Mouse (Mus musculus): ENCODE measurements around the gene Sppl2a. TPM values are rescaled to one million over a fixed set of nuclear protein-coding genes. Genes with fewer than 3 reads are reported as not detected.
"Not testable (repeated sequence)": the region's sequence is repeated elsewhere in the genome, so short reads cannot be mapped to it uniquely, and the experiment has no call there.

Sppl2a gene
- polyA plus RNA-seq, 1 experiment = 12.0 TPM

- peaks cover 25% of the 10 kb centered on the region for H3K36me3 ChIP-seq (ENCODE audit: control insufficient read depth, insufficient read depth, low read length)
- H3K27ac ChIP-seq (ENCODE audit: insufficient read depth, low read depth, low read length) = no peak overlapping the region
- TF ChIP-seq CTCF (IDR thresholded peaks at IDR 0.05; ENCODE audit: extremely low read depth, insufficient read length, insufficient replicate concordance, low read depth, low read length) = no peak
- TF ChIP-seq POLR2A (IDR thresholded peaks at IDR 0.05; ENCODE audit: low read depth, low read length) = no peak
- WGBS = 25% methylated on average over 6 of the region's 6 CpGs
- no peak overlapping the region for H3K4me3 ChIP-seq (ENCODE audit: low read depth, low read length)
- H3K27me3 ChIP-seq (ENCODE audit: control insufficient read depth, insufficient read depth, low read length) = no peaks in the 10 kb centered on the region
- H3K4me1 ChIP-seq (ENCODE audit: control insufficient read depth, insufficient read depth, insufficient read length, low read length) = no peaks in the 10 kb centered on the region
Observed at GRCm38 (mm10) chr2:126896941-126897340, 36.1 kb downstream of the Sppl2a start.

GRCm38 (mm10) chr2:126894245-126894644 is 38.8 kb downstream of the Sppl2a start:
- WGBS = over 99% methylated on average over 3 of the region's 3 CpGs

GRCm38 (mm10) chr2:126892316-126892715 is 40.7 kb downstream of the Sppl2a start:
- no peak overlapping the region for H3K4me3 ChIP-seq (ENCODE audit: low read depth, low read length)
- 65% methylated on average over 7 of the region's 7 CpGs for WGBS
- no peaks in the 10 kb centered on the region for H3K27me3 ChIP-seq (ENCODE audit: control insufficient read depth, insufficient read depth, low read length)
- no peaks in the 10 kb centered on the region for H3K4me1 ChIP-seq (ENCODE audit: control insufficient read depth, insufficient read depth, insufficient read length, low read length)
- H3K27ac ChIP-seq (ENCODE audit: insufficient read depth, low read depth, low read length) = no peak overlapping the region
- H3K36me3 ChIP-seq (ENCODE audit: control insufficient read depth, insufficient read depth, low read length) = peaks cover 8% of the 10 kb centered on the region
- TF ChIP-seq CTCF (IDR thresholded peaks at IDR 0.05; ENCODE audit: extremely low read depth, insufficient read length, insufficient replicate concordance, low read depth, low read length) (no peak), POLR2A (IDR thresholded peaks at IDR 0.05; ENCODE audit: low read depth, low read length) (no peak)

More at GRCm38 (mm10) chr2:126894245-126894644, 38.8 kb downstream of the Sppl2a start:
- H3K27me3 ChIP-seq (ENCODE audit: control insufficient read depth, insufficient read depth, low read length) = no peaks in the 10 kb centered on the region
- H3K27ac ChIP-seq (ENCODE audit: insufficient read depth, low read depth, low read length) = no peak overlapping the region
- no peaks in the 10 kb centered on the region for H3K4me1 ChIP-seq (ENCODE audit: control insufficient read depth, insufficient read depth, insufficient read length, low read length)
- peaks cover 13% of the 10 kb centered on the region for H3K36me3 ChIP-seq (ENCODE audit: control insufficient read depth, insufficient read depth, low read length)
- no peak overlapping the region for H3K4me3 ChIP-seq (ENCODE audit: low read depth, low read length)
- TF ChIP-seq POLR2A (IDR thresholded peaks at IDR 0.05; ENCODE audit: low read depth, low read length) (no peak), CTCF (IDR thresholded peaks at IDR 0.05; ENCODE audit: extremely low read depth, insufficient read length, insufficient replicate concordance, low read depth, low read length) (no peak)

- Histone ChIP-seq H3K27ac (ENCODE audit: insufficient read depth, low read depth, low read length) (no peak overlapping the region), H3K36me3 (ENCODE audit: control insufficient read depth, insufficient read depth, low read length) (peaks cover 8% of the 10 kb centered on the region), H3K27me3 (ENCODE audit: control insufficient read depth, insufficient read depth, low read length) (no peaks in the 10 kb centered on the region), H3K4me3 (ENCODE audit: low read depth, low read length) (no peak overlapping the region), H3K4me1 (ENCODE audit: control insufficient read depth, insufficient read depth, insufficient read length, low read length) (no peaks in the 10 kb centered on the region)
- no peak for TF ChIP-seq CTCF (IDR thresholded peaks at IDR 0.05; ENCODE audit: extremely low read depth, insufficient read length, insufficient replicate concordance, low read depth, low read length)
- TF ChIP-seq POLR2A (IDR thresholded peaks at IDR 0.05; ENCODE audit: low read depth, low read length) = no peak
Observed at GRCm38 (mm10) chr2:126891743-126892142, 41.3 kb downstream of the Sppl2a start.

GRCm38 (mm10) chr2:126887141-126887540 is 45.9 kb downstream of the Sppl2a start:
- H3K27ac ChIP-seq (ENCODE audit: insufficient read depth, low read depth, low read length) = no peak overlapping the region
- H3K4me3 ChIP-seq (ENCODE audit: low read depth, low read length) = no peak overlapping the region
- no peaks in the 10 kb centered on the region for H3K27me3 ChIP-seq (ENCODE audit: control insufficient read depth, insufficient read depth, low read length)
- WGBS = 61% methylated on average over 3 of the region's 3 CpGs
- TF ChIP-seq POLR2A (IDR thresholded peaks at IDR 0.05; ENCODE audit: low read depth, low read length) (no peak), CTCF (IDR thresholded peaks at IDR 0.05; ENCODE audit: extremely low read depth, insufficient read length, insufficient replicate concordance, low read depth, low read length) (no peak)
- H3K4me1 ChIP-seq (ENCODE audit: control insufficient read depth, insufficient read depth, insufficient read length, low read length) = no peaks in the 10 kb centered on the region
- no peaks in the 10 kb centered on the region; the same call in 1 of the 2 replicates for H3K36me3 ChIP-seq (ENCODE audit: control insufficient read depth, insufficient read depth, low read length)

- WGBS = 77% methylated on average over 2 of the region's 2 CpGs
- H3K27me3 ChIP-seq (ENCODE audit: control insufficient read depth, insufficient read depth, low read length) = no peaks in the 10 kb centered on the region
Observed at GRCm38 (mm10) chr2:126885871-126886270, 47.2 kb downstream of the Sppl2a start.

GRCm38 (mm10) chr2:126882711-126883110 is 50.3 kb downstream of the Sppl2a start:
- 60% methylated on average over 2 of the region's 2 CpGs for WGBS
- not testable (repeated sequence) for H3K27ac ChIP-seq (ENCODE audit: insufficient read depth, low read depth, low read length); H3K36me3 ChIP-seq (ENCODE audit: control insufficient read depth, insufficient read depth, low read length); H3K4me1 ChIP-seq (ENCODE audit: control insufficient read depth, insufficient read depth, insufficient read length, low read length); H3K4me3 ChIP-seq (ENCODE audit: low read depth, low read length); H3K27me3 ChIP-seq (ENCODE audit: control insufficient read depth, insufficient read depth, low read length)

More at GRCm38 (mm10) chr2:126885871-126886270, 47.2 kb downstream of the Sppl2a start:
- Histone ChIP-seq H3K27ac (ENCODE audit: insufficient read depth, low read depth, low read length) (no peak overlapping the region), H3K36me3 (ENCODE audit: control insufficient read depth, insufficient read depth, low read length) (no peaks in the 10 kb centered on the region; the same call in 1 of the 2 replicates), H3K4me3 (ENCODE audit: low read depth, low read length) (no peak overlapping the region), H3K4me1 (ENCODE audit: control insufficient read depth, insufficient read depth, insufficient read length, low read length) (no peaks in the 10 kb centered on the region)
- no peak for TF ChIP-seq POLR2A (IDR thresholded peaks at IDR 0.05; ENCODE audit: low read depth, low read length)
- no peak for TF ChIP-seq CTCF (IDR thresholded peaks at IDR 0.05; ENCODE audit: extremely low read depth, insufficient read length, insufficient replicate concordance, low read depth, low read length)

GRCm38 (mm10) chr2:126877991-126878390 is 55.0 kb downstream of the Sppl2a start:
- 90% methylated on average over 1 of the region's 1 CpGs for WGBS
- TF ChIP-seq CTCF (IDR thresholded peaks at IDR 0.05; ENCODE audit: extremely low read depth, insufficient read length, insufficient replicate concordance, low read depth, low read length) = no peak
- no peak for TF ChIP-seq POLR2A (IDR thresholded peaks at IDR 0.05; ENCODE audit: low read depth, low read length)
- Histone ChIP-seq H3K27me3 (ENCODE audit: control insufficient read depth, insufficient read depth, low read length) (no peaks in the 10 kb centered on the region), H3K27ac (ENCODE audit: insufficient read depth, low read depth, low read length) (no peak overlapping the region), H3K4me3 (ENCODE audit: low read depth, low read length) (no peak overlapping the region), H3K36me3 (ENCODE audit: control insufficient read depth, insufficient read depth, low read length) (no peaks in the 10 kb centered on the region), H3K4me1 (ENCODE audit: control insufficient read depth, insufficient read depth, insufficient read length, low read length) (no peaks in the 10 kb centered on the region)

Data from small intestine, adult 2 months (tissue).